Mouse (Mus musculus) thymus, adult 2 months (tissue): ENCODE data around the gene Gm10961.

Experiments
- CTCF ChIP-seq: fragments of 200-500 bp; IDR thresholded peaks from 2 replicates; pipeline ENCODE4 v1.5.1; 2012; ENCODE audit warnings: mild to moderate bottlenecking, control low read depth, low read length, moderate library complexity, borderline replicate concordance; ENCODE audit not compliant: control insufficient read depth, poor library complexity, insufficient read depth; ENCODE audit errors: extremely low read depth
- POLR2A ChIP-seq: fragments of 200-500 bp; IDR thresholded peaks from 2 replicates; pipeline ENCODE4 v1.6.1; 2012; ENCODE audit warnings: mild to moderate bottlenecking, low read length, control low read depth, moderate library complexity; ENCODE audit not compliant: control insufficient read depth, poor library complexity, insufficient read depth; ENCODE audit errors: extremely low read depth

DNA sequence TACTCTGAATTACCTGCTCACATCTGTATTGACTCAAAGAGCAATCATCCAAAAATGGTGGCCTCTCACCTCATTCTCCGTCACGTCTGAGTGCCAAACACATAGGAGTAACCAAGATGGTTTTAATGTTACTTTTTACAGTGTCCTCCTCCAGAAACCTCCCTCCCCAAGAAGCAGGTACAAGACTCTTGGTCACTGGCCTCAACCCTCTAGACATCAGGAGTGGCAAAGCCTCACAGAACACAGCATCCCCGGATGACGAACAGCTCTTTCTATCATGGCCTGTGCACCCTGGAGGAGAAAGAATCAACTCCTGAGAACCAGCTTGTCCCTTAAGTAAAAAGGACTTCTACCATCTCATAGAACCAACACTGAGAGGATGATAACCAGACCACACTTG lies 1.7 kb downstream of the Gm10961 start:
- no peak for TF ChIP-seq POLR2A
- no peak for TF ChIP-seq CTCF
